Mouse (Mus musculus) adrenal gland, postnatal 10 days (tissue): ENCODE measurements around the gene Gdf3. TPM values are rescaled to one million over a fixed set of nuclear protein-coding genes. Genes with fewer than 3 reads are reported as not detected.
"Not testable (repeated sequence)": the region's sequence is repeated elsewhere in the genome, so short reads cannot be mapped to it uniquely, and the experiment has no call there.

Experiments
- DNase-seq: peaks from one replicate; pipeline ENCODE4 v3.0.0; 2021; ENCODE audit warnings: mixed read lengths
- long read RNA-seq, 2 experiments: library from polyadenylated mRNA; stranded (forward); transcript quantifications; one replicate each; pipeline ENCODE4 v2.0.0; 2021
- total RNA-seq, 2 experiments: library from RNA; stranded (reverse); gene quantifications; 2 replicates each; pipeline ENCODE4 v1.2.3; 2021

The Gdf3 gene
- not detected for total RNA-seq
- long read RNA-seq, experiment 1: 0 reads
- long read RNA-seq, experiment 2: 0 reads

DNA sequence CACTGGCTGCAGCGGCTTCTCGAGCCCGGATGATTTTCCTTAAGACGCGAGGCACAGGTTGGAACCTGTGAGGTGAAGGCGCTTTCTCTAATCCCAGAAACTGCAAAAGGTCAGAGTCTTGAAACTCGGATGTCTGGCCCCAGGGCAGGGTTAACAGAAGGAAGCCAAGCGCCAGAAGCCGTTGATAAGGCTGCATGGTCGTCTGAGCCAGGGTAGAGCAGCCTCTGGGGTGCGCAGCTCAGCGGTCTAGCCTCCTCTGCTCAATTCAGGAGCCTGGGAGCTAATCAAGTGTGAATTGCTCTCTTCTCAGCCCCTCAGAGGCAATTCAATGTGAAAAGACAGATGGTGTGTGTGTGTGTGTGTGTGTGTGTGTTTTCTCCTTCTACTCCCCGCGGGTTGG lies at the start of gene Gdf3:
Gene Gdf3, minus strand, starts transcription at position 317 of the 400 bp plus-strand sequence.
- DNase-seq: no peak

- peak; percentile 43 for DNase-seq
Measured at GRCm38 (mm10) chr6:122659567-122659966, 49.7 kb upstream of the Gdf3 start.

- no peak for DNase-seq
Measured at GRCm38 (mm10) chr6:122657630-122658029, 47.7 kb upstream of the Gdf3 start.

DNA sequence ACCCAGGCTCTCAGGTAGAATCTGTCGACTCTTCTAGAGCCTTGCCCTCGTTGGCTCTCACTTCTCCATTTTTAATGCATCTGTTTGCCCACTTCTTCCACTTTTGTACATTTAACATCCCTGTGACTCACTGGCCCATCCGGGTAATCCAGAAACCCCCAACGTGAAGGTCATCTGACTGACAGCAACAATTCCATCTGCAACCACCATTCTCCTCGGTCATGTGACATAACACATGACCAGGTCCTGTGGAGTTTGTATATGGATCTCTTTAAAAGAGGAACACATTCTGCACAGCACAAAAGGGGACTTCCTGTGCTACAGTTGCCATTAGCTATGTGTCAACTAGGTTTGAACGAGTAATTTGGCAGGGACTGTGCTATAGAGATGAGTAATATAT lies 44.4 kb upstream of the Gdf3 start:
- no peak for DNase-seq

DNA sequence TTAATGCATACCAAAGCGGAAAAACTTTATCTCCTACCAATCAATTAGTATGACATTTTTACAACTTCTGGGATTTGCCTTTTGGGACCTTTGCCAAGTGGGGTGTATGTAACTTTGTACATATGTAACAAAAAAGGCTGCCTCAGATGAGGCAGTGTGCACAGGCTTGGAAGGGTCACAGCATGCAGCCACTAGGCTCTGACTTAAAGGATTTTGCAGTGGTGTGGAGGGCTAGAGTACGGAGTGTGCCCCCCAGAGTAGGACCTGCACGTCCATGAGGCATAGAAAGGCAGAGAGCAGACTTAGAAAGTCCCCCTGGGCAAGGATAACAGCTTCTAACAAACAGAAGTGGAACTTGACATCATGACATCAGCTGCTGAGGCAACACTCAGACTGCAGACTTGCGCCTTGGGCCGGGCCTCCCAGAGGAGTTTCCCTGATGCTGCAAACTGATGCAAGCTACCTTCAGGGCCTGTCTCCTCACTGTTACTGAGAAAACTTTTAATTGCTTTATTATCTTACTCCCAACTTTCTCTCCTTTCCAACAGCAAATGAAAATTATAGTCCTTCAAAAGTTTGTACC lies 40.6 kb upstream of the Gdf3 start:
- DNase-seq: no peak

- no peak for DNase-seq
Measured at GRCm38 (mm10) chr6:122649903-122650302, 40.0 kb upstream of the Gdf3 start.

DNA sequence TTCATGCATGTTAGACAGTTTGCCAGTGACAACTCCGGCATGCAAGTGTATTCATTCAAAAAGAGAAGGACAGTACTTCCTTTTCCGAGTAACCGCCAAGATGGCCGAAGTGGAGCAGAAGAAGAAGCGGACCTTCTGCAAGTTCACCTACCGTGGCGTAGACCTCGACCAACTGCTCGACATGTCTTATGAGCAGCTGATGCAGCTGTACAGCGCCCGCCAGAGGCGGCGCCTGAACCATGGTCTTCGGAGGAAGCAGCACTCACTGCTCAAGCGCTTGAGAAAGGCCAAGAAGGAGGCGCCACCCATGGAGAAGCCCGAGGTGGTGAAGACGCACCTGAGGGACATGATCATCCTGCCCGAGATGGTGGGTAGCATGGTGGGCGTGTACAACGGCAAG lies 34.3 kb upstream of the Gdf3 start:
- DNase-seq: not testable (repeated sequence)

GRCm38 (mm10) chr6:122637566-122637965 lies 27.7 kb upstream of the Gdf3 start:
- DNase-seq: not testable (repeated sequence)

- DNase-seq: no peak
Measured at GRCm38 (mm10) chr6:122636666-122637065, 26.8 kb upstream of the Gdf3 start.

GRCm38 (mm10) chr6:122635315-122635714 lies 25.4 kb upstream of the Gdf3 start:
- DNase-seq: peak; percentile 35

DNA sequence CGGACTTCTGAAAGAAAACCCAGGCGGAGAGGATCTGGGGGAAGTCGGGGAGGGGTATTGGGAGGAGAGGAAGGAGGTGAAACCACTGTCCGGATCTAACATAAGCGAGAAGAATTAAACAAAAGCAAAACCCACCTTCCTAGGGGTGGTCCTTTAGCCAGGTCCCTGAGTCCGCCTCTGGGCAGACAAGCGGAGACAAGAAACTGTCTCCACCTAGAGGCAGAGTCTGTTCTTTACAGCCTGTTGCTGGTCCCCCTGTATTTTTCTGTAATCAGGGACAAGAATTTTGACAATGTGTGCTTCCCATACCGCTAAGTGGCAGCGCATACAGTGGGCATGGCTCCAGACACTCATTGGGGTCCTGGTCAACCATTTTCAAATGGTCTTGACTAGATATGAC lies 23.5 kb upstream of the Gdf3 start:
- DNase-seq: peak; percentile 25

GRCm38 (mm10) chr6:122627469-122628108 lies 17.7 kb upstream of the Gdf3 start:
- DNase-seq: no peak

DNA sequence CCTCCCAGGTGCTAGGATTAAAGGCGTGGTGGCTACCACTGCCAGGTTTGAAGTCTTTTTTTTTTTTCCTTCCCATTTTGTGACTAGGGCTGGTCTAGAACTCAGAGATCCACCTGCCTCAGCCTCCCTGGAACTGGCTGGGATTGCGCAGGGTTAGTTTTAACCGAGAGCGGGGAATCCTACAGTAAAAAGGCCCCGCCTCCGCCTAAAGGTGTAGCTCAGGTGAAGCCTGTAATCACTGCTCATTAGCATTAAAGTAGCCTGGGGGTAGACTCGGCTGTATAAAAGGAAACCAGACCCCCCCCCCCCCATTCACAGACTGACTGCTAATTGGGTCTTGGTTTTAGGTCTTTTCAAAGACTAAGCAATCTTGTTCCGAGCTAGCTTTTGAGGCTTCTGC lies 16.2 kb upstream of the Gdf3 start, which contains the start of gene Dppa3:
Gene Dppa3, plus strand, starts transcription at position 301 of the 400 bp plus-strand sequence.
- DNase-seq: no peak

GRCm38 (mm10) chr6:122625156-122625555 lies 15.3 kb upstream of the Gdf3 start:
- no peak for DNase-seq

- DNase-seq: no peak
Measured at GRCm38 (mm10) chr6:122624480-122624879, 14.6 kb upstream of the Gdf3 start.

- DNase-seq: no peak
Measured at GRCm38 (mm10) chr6:122621066-122621465, 11.2 kb upstream of the Gdf3 start.

DNA sequence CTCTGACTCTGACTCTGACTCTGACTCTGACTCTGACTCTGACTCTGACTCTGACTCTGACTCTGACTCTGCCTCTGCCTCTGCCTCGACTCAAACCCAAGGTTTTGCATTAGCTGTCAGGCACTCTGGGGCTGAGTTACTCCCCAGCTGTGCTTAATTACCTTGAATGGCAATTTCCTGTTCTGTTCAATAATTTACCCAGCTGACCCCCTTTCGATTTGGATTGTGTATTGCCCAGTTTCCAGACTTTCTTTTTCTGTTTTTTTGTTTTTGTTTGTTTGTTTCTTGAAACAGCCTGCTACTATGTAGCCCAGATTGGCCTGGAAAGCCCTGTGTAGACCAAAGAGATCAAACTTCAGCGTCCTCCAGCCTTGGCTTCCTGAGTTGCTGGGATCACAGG lies 6.1 kb upstream of the Gdf3 start:
- no peak for DNase-seq

DNA sequence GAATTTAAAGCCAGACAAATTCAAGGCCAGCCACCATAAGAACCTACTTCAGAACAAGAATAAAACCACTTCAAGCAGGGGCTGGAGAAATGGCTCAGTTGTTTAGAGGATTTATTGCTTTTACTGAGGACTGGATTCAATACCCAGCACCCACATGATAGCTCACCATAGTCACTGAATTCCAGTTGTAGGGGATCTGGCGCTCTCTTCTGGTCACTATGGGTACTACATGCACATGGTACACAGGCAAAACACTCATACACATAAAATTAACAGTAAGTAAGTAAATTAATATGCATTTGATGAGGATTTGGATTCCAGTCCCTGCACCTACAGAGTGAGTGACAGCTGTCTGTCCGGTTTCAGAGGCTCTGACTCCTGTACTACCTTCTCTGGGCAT lies 4.2 kb upstream of the Gdf3 start:
- DNase-seq: peak; percentile 32

DNA sequence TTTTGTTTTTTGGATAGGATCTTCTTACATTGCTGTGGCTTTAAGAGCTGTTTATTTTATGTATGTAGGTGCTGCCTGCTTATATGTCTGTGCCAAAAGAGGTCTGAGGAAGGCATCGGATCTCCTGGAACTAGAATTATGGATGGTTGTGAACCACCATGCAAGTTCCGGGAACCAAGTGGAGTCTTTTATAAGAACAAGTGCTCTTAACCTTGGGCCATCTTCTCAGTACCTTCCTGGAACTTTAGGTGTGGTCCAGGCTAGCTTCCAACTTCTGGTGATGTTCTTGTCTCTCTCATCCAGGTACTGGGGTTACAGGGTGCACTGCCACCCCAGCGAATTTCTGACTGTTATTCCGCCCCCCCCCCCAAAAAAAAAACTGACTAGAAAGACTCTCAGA lies 2.5 kb upstream of the Gdf3 start:
- DNase-seq: no peak

DNA sequence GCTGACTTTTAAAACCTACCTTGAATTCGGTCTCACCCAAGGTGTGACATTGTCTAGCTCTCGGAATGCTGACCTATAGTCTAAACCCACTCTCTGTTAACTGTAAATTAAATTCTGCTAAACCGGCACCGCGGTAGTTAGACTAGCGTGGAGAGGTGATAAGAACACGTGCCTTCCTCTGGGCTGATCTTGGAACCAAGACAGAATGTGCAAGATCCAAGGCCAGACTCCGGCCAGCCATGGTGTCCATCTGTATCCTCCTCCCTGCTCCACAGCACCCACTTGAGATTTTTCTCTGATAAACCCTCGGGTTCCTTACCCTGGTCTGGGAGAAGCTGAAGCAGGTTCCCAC lies 534 bp downstream of the Gdf3 start:
- DNase-seq: no peak

GRCm38 (mm10) chr6:122608434-122609376 lies 1.2 kb downstream of the Gdf3 start:
- no peak for DNase-seq

- DNase-seq: no peak
Measured at GRCm38 (mm10) chr6:122607700-122608099, 2.2 kb downstream of the Gdf3 start.

- DNase-seq: no peak
Measured at GRCm38 (mm10) chr6:122606661-122607060, 3.2 kb downstream of the Gdf3 start.
